Mouse (Mus musculus) limb, embryonic 13.5 days (tissue): Measurements from ENCODE around the gene Lrp8. TPM values are rescaled to one million over a fixed set of nuclear protein-coding genes. Genes with fewer than 3 reads are reported as not detected.
A peak's percentile ranks its signal among the peaks of the same experiment; 100 is the strongest.

Experiments used
- ATAC-seq: fragments of 200-750 bp; cut with Nextera tagmentation; 2 replicates; pipeline ENCODE4 v1.8.0; 2017; ENCODE audit warnings: low read depth, moderate number of reproducible peaks, moderate TSS enrichment; ENCODE audit not compliant: low FRiP score
- H3K27ac ChIP-seq: fragments of 300-500 bp; sonication (generic); 2 replicates; pipeline ENCODE4 v1.5.1; 2015; ENCODE audit warnings: inconsistent platforms, mild to moderate bottlenecking, moderate library complexity
- H3K27me3 ChIP-seq: fragments of 300-500 bp; sonication (generic); 2 replicates; pipeline ENCODE4 v1.6.1; 2015; ENCODE audit warnings: mild to moderate bottlenecking, inconsistent platforms
- H3K36me3 ChIP-seq: fragments of 300-500 bp; sonication (generic); 2 replicates; pipeline ENCODE4 v1.6.1; 2015; ENCODE audit warnings: inconsistent platforms, mild to moderate bottlenecking, moderate library complexity
- H3K4me1 ChIP-seq: fragments of 300-500 bp; sonication (generic); 2 replicates; pipeline ENCODE4 v1.6.1; 2015; ENCODE audit warnings: inconsistent platforms
- H3K4me2 ChIP-seq: fragments of 300-500 bp; sonication (generic); replicated peaks from 2 replicates; pipeline ENCODE4 v1.6.1; 2015; ENCODE audit warnings: inconsistent platforms, mild to moderate bottlenecking, moderate library complexity
- H3K4me3 ChIP-seq: fragments of 300-500 bp; sonication (generic); 2 replicates; pipeline ENCODE4 v1.5.1; 2015; ENCODE audit warnings: moderate library complexity, mild to moderate bottlenecking, inconsistent platforms
- H3K9ac ChIP-seq: fragments of 300-500 bp; sonication (generic); 2 replicates; pipeline ENCODE4 v1.6.1; 2015; ENCODE audit warnings: mild to moderate bottlenecking, inconsistent platforms
- H3K9me3 ChIP-seq: fragments of 300-500 bp; sonication (generic); 2 replicates; pipeline ENCODE4 v1.6.1; 2016; ENCODE audit warnings: inconsistent platforms
- WGBS: fragments of 180-500 bp; shearing (Covaris S2); methylation state at CpG from one replicate; pipeline ENCODE4 v1.1.7; 2015; 5-methylcytosine and 5-hydroxymethylcytosine counted together
- polyA plus RNA-seq: library from polyadenylated mRNA; unstranded; fragments of >200 nt; fragmentation: Nextera tagmentation; extraction: Ambion mirVana; gene quantifications from 2 replicates; pipeline ENCODE4 v1.2.1, GENCODE M21; 2015

The Lrp8 gene
- polyA plus RNA-seq, 1 experiment from 2014 or later, result 3.1 TPM

GRCm38 (mm10) chr4:107853836-107854235, 51.8 kb downstream of the Lrp8 start:
- no peak for ATAC-seq

GRCm38 (mm10) chr4:107856958-107857686, 55.1 kb downstream of the Lrp8 start:
- Histone ChIP-seq H3K9ac (no peak overlapping the region), H3K27ac (no peak overlapping the region), H3K4me2 (no peak overlapping the region), H3K9me3 (no peaks in the 10 kb centered on the region), H3K4me3 (no peak overlapping the region), H3K4me1 (no peaks in the 10 kb centered on the region), H3K36me3 (peaks cover 20% of the 10 kb centered on the region), H3K27me3 (no peaks in the 10 kb centered on the region)
- ATAC-seq, result no peak
- 82% methylated on average over 11 of the region's 11 CpGs for WGBS

More at GRCm38 (mm10) chr4:107853836-107854235, 51.8 kb downstream of the Lrp8 start:
- no peak overlapping the region for H3K4me3 ChIP-seq
- H3K4me2 ChIP-seq, result no peak overlapping the region
- no peak overlapping the region for H3K27ac ChIP-seq
- H3K36me3 ChIP-seq, result peaks cover 14% of the 10 kb centered on the region; the same call in 1 of the 2 replicates
- H3K9me3 ChIP-seq, result no peaks in the 10 kb centered on the region
- H3K27me3 ChIP-seq, result no peaks in the 10 kb centered on the region
- 90% methylated on average over 7 of the region's 7 CpGs for WGBS
- H3K9ac ChIP-seq, result no peak overlapping the region
- H3K4me1 ChIP-seq, result no peaks in the 10 kb centered on the region

GRCm38 (mm10) chr4:107858995-107859394, 56.9 kb downstream of the Lrp8 start:
- no peak overlapping the region for H3K4me2 ChIP-seq
- H3K4me3 ChIP-seq, result no peak overlapping the region
- H3K36me3 ChIP-seq, result peaks cover 20% of the 10 kb centered on the region
- ATAC-seq, result no peak
- H3K27ac ChIP-seq, result no peak overlapping the region
- no peaks in the 10 kb centered on the region for H3K9me3 ChIP-seq
- H3K4me1 ChIP-seq, result no peaks in the 10 kb centered on the region
- 86% methylated on average over 7 of the region's 7 CpGs for WGBS
- no peak overlapping the region for H3K9ac ChIP-seq
- no peaks in the 10 kb centered on the region for H3K27me3 ChIP-seq

GRCm38 (mm10) chr4:107864866-107865265, 62.8 kb downstream of the Lrp8 start:
- Histone ChIP-seq H3K9ac (no peak overlapping the region), H3K27me3 (no peaks in the 10 kb centered on the region), H3K4me1 (no peaks in the 10 kb centered on the region), H3K4me2 (no peak overlapping the region), H3K36me3 (peaks cover 1% of the 10 kb centered on the region; the same call in 1 of the 2 replicates), H3K9me3 (no peaks in the 10 kb centered on the region), H3K27ac (no peak overlapping the region), H3K4me3 (no peak overlapping the region)
- no peak for ATAC-seq
- 83% methylated on average over 4 of the region's 4 CpGs for WGBS

DNA sequence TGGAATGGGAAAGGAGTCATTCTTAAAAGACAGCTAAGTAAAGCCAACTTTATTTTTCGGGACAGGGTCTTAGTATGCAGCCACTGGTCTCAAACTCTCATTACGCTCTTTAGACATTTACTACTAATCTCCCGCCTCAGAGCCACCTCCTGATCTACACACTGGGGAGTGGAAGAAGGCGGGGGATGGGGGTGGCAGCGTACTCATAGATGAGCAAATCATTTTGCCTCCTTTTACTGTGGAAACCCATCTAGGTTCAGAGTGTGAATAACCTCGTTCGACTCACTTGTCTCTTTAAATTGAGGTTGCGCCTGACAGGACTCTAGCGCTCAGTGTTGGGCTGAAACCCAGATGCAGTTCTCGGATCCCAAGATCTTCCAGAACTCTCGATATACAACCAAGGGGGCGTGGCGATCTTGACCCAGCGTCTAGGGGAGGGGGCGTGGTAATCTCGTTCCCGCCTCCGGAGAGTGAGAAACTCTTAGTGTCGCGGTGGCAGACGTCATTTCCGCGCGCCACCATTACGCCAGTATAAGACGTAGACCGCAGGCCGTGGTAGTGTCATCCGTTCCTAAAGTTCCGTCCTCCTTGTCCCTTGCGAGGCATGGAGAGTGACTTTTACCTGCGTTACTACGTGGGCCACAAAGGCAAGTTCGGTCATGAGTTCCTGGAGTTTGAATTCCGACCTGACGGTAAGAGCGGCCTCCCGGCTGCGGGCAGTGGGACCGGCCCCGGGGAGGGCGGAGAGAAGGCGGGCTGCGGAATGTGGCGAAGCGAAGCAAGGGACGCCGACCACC, 77.4 kb downstream of the Lrp8 start, which contains the start of gene Magoh:
Gene Magoh (plus strand): TSS at position 502 of the 797 bp plus-strand sequence.
- Histone ChIP-seq H3K4me1 (peaks cover 16% of the 10 kb centered on the region), H3K9me3 (no peaks in the 10 kb centered on the region), H3K27ac (peak within 1 kb of the TSS; percentile 79), H3K27me3 (no peaks in the 10 kb centered on the region), H3K9ac (peak within 1 kb of the TSS; percentile 84), H3K4me2 (peak within 1 kb of the TSS; percentile 92), H3K4me3 (peak within 1 kb of the TSS; percentile 89), H3K36me3 (peaks cover 35% of the 10 kb centered on the region)
- 3% methylated on average over 48 of the region's 48 CpGs for WGBS
- peak; percentile 97 for ATAC-seq

- ATAC-seq, result no peak
- Histone ChIP-seq H3K9me3 (no peaks in the 10 kb centered on the region), H3K27me3 (no peaks in the 10 kb centered on the region), H3K4me3 (no peak overlapping the region), H3K4me1 (peaks cover 16% of the 10 kb centered on the region), H3K9ac (no peak overlapping the region), H3K4me2 (no peak overlapping the region), H3K36me3 (peaks cover 56% of the 10 kb centered on the region), H3K27ac (no peak overlapping the region)
- WGBS, result 95% methylated on average over 1 of the region's 1 CpGs
Observed at GRCm38 (mm10) chr4:107881631-107882030, 79.6 kb downstream of the Lrp8 start.

DNA sequence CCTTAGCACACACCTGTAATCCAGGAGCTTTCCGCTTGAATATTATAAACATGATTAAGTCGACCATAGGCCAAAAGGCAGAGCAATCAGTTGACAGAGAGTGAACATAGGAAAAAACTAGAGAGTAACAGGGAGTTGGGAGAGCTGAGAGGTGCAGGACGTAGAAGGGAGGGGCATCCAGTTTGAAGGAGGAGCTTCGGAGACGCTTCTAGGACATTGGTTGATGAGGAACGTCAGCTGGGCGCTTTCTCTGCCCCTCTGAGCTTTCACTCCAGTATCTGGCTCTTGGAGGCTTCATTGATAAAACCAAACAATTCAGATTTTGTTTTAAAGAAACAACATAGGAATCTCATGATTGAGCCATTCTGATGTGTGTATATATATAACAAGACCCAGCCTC, 84.3 kb downstream of the Lrp8 start:
- Histone ChIP-seq H3K4me1 (peaks cover 12% of the 10 kb centered on the region), H3K27me3 (no peaks in the 10 kb centered on the region), H3K9me3 (no peaks in the 10 kb centered on the region), H3K36me3 (peaks cover 61% of the 10 kb centered on the region), H3K4me3 (no peak overlapping the region), H3K4me2 (no peak overlapping the region), H3K9ac (no peak overlapping the region), H3K27ac (no peak overlapping the region)
- ATAC-seq, result no peak
- WGBS, result 79% methylated on average over 7 of the region's 7 CpGs

DNA sequence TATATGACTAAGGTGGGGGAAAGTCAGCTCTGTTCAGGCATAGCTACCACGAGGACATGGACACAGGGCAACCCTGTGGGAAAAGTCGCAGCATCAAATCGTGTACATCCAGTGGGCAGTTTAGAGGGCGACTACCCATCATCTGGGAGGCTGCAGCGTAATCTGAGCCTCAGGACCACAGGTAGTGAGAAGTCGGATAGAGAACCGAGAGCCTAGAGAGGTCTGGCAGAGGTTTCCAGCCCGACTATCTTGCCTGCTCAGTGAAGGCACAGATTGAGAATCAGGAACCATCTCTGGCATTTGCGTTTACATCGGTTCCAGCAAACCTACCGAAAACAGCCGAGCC, 87.3 kb downstream of the Lrp8 start:
- Histone ChIP-seq H3K27ac (peak overlapping the region; percentile 91), H3K9me3 (no peaks in the 10 kb centered on the region), H3K4me3 (peak overlapping the region; percentile 60), H3K4me2 (peak overlapping the region; percentile 83), H3K27me3 (no peaks in the 10 kb centered on the region), H3K9ac (peak overlapping the region; percentile 76), H3K4me1 (peaks cover 12% of the 10 kb centered on the region), H3K36me3 (peaks cover 58% of the 10 kb centered on the region)
- ATAC-seq, result peak; percentile 4; the same call in 1 of the 2 replicates
- WGBS, result under 1% methylated on average over 12 of the region's 12 CpGs

DNA sequence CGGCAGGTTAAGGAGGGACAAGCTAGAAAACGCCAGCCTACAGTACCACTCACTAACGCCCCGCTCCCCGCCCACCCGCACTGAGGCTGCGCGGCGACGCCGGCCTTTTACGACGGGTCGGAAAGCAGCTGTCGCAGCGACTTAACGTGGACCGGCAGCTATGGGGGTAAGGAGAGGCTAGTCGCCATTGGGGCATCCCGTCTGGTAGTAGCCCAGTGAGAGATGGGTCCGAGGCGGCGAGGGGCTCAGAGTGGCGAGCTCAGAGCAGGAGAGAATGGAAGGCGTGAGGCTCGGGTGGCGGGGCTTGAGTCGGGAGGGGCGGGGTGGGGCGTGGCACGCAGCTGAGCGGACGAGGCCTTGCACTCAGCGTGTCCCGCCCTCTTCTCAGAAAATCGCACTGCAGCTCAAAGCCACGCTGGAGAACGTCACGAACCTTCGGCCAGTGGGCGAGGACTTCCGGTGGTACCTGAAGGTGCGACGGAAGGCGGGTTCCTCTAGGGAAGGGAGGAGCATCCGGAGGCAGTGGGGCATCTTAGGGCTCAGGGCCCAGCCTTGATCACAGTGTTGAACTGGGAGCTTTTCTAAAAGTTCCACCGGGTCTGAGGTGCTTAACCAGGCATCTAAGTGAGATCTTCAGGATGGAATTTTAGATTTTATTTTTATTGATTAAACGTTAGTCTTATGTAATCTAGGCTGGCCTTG, 87.8 kb downstream of the Lrp8 start, which contains the start of gene 0610037L13Rik:
Gene 0610037L13Rik (plus strand): TSS at position 83 of the 702 bp plus-strand sequence.
- H3K27me3 ChIP-seq, result no peaks in the 10 kb centered on the region
- peaks cover 12% of the 10 kb centered on the region for H3K4me1 ChIP-seq
- peaks cover 58% of the 10 kb centered on the region for H3K36me3 ChIP-seq
- no peaks in the 10 kb centered on the region for H3K9me3 ChIP-seq
- H3K9ac ChIP-seq, result peak within 1 kb of the TSS; percentile 76
- under 1% methylated on average over 48 of the region's 48 CpGs for WGBS
- peak; percentile 95 for ATAC-seq
- peak within 1 kb of the TSS; percentile 91 for H3K27ac ChIP-seq
- peak within 1 kb of the TSS; percentile 60 for H3K4me3 ChIP-seq
- peak within 1 kb of the TSS; percentile 83 for H3K4me2 ChIP-seq

DNA sequence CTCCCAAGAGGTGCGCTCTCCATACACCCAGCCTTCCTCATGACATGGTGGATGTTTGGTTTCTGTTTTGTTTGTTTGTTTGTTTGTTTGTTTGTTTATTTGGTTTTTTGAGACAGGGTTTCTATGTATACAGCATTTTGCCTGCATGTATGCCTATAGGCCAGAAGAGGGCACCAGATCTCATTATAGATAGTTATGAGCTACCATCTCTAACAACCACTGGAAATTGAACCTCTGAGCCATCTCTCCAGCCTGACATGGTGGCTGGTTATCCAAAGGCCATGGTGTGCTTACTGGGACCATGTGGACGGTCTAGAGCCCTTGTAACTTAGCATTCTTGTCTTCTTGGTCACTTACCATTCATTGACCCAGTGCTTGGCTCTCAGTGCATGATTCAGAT, 90.6 kb downstream of the Lrp8 start:
- 79% methylated on average over 2 of the region's 2 CpGs for WGBS
- Histone ChIP-seq H3K4me1 (peaks cover 12% of the 10 kb centered on the region), H3K4me2 (no peak overlapping the region), H3K4me3 (no peak overlapping the region), H3K27me3 (no peaks in the 10 kb centered on the region), H3K36me3 (peaks cover 58% of the 10 kb centered on the region), H3K27ac (no peak overlapping the region), H3K9me3 (no peaks in the 10 kb centered on the region), H3K9ac (no peak overlapping the region)
- no peak for ATAC-seq

GRCm38 (mm10) chr4:107899211-107899927, 97.3 kb downstream of the Lrp8 start:
- no peak overlapping the region for H3K4me3 ChIP-seq
- ATAC-seq, result no peak
- H3K9me3 ChIP-seq, result no peaks in the 10 kb centered on the region
- no peak overlapping the region for H3K9ac ChIP-seq
- peaks cover 73% of the 10 kb centered on the region for H3K36me3 ChIP-seq
- 89% methylated on average over 5 of the region's 5 CpGs for WGBS
- H3K4me2 ChIP-seq, result no peak overlapping the region
- H3K27me3 ChIP-seq, result no peaks in the 10 kb centered on the region
- no peak overlapping the region for H3K27ac ChIP-seq
- H3K4me1 ChIP-seq, result no peaks in the 10 kb centered on the region
